In the genomic region with DNA sequence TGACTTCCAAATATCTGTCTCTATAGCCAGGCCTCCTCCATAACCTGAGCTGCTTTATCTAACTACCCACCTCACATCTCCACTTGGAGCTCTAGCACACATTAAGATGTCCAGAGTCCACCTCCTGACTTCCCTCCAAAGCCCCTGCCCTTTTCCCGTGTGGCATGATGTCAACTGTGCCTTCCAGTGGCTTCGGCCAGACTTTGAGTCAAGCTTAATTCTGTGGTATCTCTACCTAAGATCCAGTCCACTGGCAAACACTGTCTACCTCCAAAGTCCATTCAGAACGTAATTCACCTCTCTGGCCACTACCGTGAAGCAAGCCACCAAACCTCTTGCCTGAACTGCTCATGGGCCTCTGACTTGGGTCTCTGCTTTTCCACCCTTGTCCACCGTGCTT, we compare ENCODE assay signal across 26 mouse cellular contexts. TPM values are rescaled to one million over a fixed set of nuclear protein-coding genes. Genes with fewer than 3 reads are reported as not detected.
DNase-seq lines count a peak whose midpoint lies in the region; ATAC-seq and TF ChIP-seq lines count a peak whose summit lies in the region.
"Had no signal": no experiment of that assay in that cellular context is flagged by ENCODE, and none has a peak within 500 bp of the region (broad histone marks: within the 10 kb centered on the region; RNA-seq: fewer than 3 reads in every experiment).

No protein-coding gene starts in this region.

- no peak overlapping the region for H3K9ac ChIP-seq in heart, postnatal 0 days (replicated peaks; ENCODE audit: low read depth, low read length)
- no peak overlapping the region for H3K9ac ChIP-seq in liver, embryonic 15.5 days
- H3K9ac ChIP-seq: heart, embryonic 15.5 days; hindbrain, embryonic 13.5 days; limb, embryonic 12.5 days had no signal

- no peak for ATAC-seq in heart, postnatal 0 days (ENCODE audit: insufficient read depth, low read depth)
- no peak for ATAC-seq in liver, embryonic 15.5 days (ENCODE audit: insufficient read depth)
- ATAC-seq: CD4-positive, CD25-positive, alpha-beta regulatory T cell, adult 4 months; forebrain, embryonic 14.5 days; intestine, embryonic 16.5 days; lung, postnatal 0 days had no signal

- peaks cover 14% of the 10 kb centered on the region for H3K4me1 ChIP-seq in heart, postnatal 0 days (ENCODE audit: control insufficient read depth, insufficient read depth)
- H3K4me1 ChIP-seq in liver, embryonic 15.5 days (replicated peaks) = peaks cover 44% of the 10 kb centered on the region

- no peak for DNase-seq in heart, postnatal 0 days (ENCODE audit: low spot score)
- DNase-seq in heart, postnatal 10 days = no peak
- peak; percentile 75 for DNase-seq in kidney, adult 9 months
- no peak for DNase-seq in kidney, postnatal 10 days
- peak; percentile 24 to 61 for DNase-seq in kidney, postnatal 25 days
- DNase-seq in lung, postnatal 36 days = no peak
- DNase-seq in T-cell, adult 2 months (ENCODE audit: low spot score) = no peak
- DNase-seq: adrenal gland, adult 8-10 months; cerebellum, adult 8-10 months; cerebellum, postnatal 25 days; heart, postnatal 4 days; lung, adult 18-20 months; midbrain, embryonic 14.5 days; thymus, adult 2 months; thymus, postnatal 4 days had no signal

- no peak overlapping the region for H3K4me3 ChIP-seq in heart, postnatal 0 days (ENCODE audit: low read depth, low read length)
- no peak overlapping the region for H3K4me3 ChIP-seq in liver, embryonic 15.5 days (replicated peaks)
- H3K4me3 ChIP-seq: heart, embryonic 15.5 days; hindbrain, embryonic 13.5 days; left cerebral cortex, adult 2 months; limb, embryonic 12.5 days had no signal

- intact Hi-C loops in heart, postnatal 10 days (cut with DNase I) = no loop called here

- no peaks in the 10 kb centered on the region for H3K36me3 ChIP-seq in heart, postnatal 0 days (replicated peaks; ENCODE audit: control insufficient read depth, insufficient read depth, low read length)
- H3K36me3 ChIP-seq in liver, embryonic 15.5 days (replicated peaks) = 0 out of 2 replicates have a peak, but pooled peaks cover 3% of the 10 kb centered on the region
- H3K36me3 ChIP-seq: hindbrain, embryonic 13.5 days; limb, embryonic 12.5 days had no signal

- peak overlapping the region; percentile 21; the same call in 1 of the 2 replicates for H3K4me2 ChIP-seq in heart, postnatal 0 days (ENCODE audit: low read depth, low read length)
- H3K4me2 ChIP-seq in liver, embryonic 15.5 days = peak overlapping the region; percentile 87
- H3K4me2 ChIP-seq: heart, embryonic 15.5 days; hindbrain, embryonic 13.5 days; limb, embryonic 12.5 days had no signal

- TF ChIP-seq EP300 in heart, postnatal 0 days (IDR thresholded peaks at IDR 0.05; ENCODE audit: low read depth) = no peak

- no peak for TF ChIP-seq CTCF in heart, postnatal 0 days (IDR thresholded peaks at IDR 0.05; ENCODE audit: low read depth)

- H3K27ac ChIP-seq in heart, postnatal 0 days (ENCODE audit: low read depth) = no peak overlapping the region
- no peak overlapping the region for H3K27ac ChIP-seq in liver, embryonic 15.5 days (replicated peaks)
- H3K27ac ChIP-seq: heart, embryonic 15.5 days; hindbrain, embryonic 13.5 days; left cerebral cortex, adult 2 months; limb, embryonic 12.5 days; macrophage had no signal

- H3K9me3 ChIP-seq in heart, postnatal 0 days (replicated peaks; ENCODE audit: control insufficient read depth, low read length) = no peaks in the 10 kb centered on the region
- H3K9me3 ChIP-seq in liver, embryonic 15.5 days (replicated peaks) = no peaks in the 10 kb centered on the region
- H3K9me3 ChIP-seq: heart, embryonic 15.5 days; hindbrain, embryonic 13.5 days; limb, embryonic 12.5 days had no signal

- H3K27me3 ChIP-seq in heart, postnatal 0 days (ENCODE audit: control insufficient read depth, insufficient read depth, low read length) = no peaks in the 10 kb centered on the region
- no peaks in the 10 kb centered on the region for H3K27me3 ChIP-seq in liver, embryonic 15.5 days
- H3K27me3 ChIP-seq: heart, embryonic 15.5 days; hindbrain, embryonic 13.5 days; limb, embryonic 12.5 days had no signal

- WGBS in heart, postnatal 0 days = 72% methylated on average over 5 of the region's 5 CpGs
- 69% methylated on average over 5 of the region's 5 CpGs for WGBS in liver, embryonic 15.5 days (ENCODE audit: insufficient replicate concordance)

RNA-seq across cellular contexts. Expression of a gene that starts 2.6 kb away (rescaled TPM):
- total RNA-seq in heart, postnatal 0 days (2014; rRNA removed; ENCODE audit: low replicate concordance) = 25.6 and 32.4 TPM in 2 replicates
- polyA plus RNA-seq in heart, postnatal 0 days (2015; fragmentation: Nextera tagmentation; extraction: Ambion mirVana) = 18.9 and 19.6 TPM in 2 replicates
- 10 to 100 TPM; 22.7 TPM for total RNA-seq in heart, postnatal 10 days (2021)
- 11.6 and 12.6 TPM in 2 replicates for polyA plus RNA-seq in liver, embryonic 15.5 days (2015; fragmentation: Nextera tagmentation; extraction: Ambion mirVana)

RNA-seq across cellular contexts. Expression of a gene that starts 6.5 kb away (rescaled TPM):
- total RNA-seq in heart, postnatal 0 days (2014; rRNA removed; ENCODE audit: low replicate concordance) = 31.2 and 52.2 TPM in 2 replicates
- polyA plus RNA-seq in heart, postnatal 0 days (2015; fragmentation: Nextera tagmentation; extraction: Ambion mirVana) = 17.3 and 20.5 TPM in 2 replicates
- 10 to 100 TPM; 57.5 to 59.4 TPM for total RNA-seq in heart, postnatal 10 days (2021)
- polyA plus RNA-seq in liver, embryonic 15.5 days (2015; fragmentation: Nextera tagmentation; extraction: Ambion mirVana) = 8.7 and 10.3 TPM in 2 replicates

RNA-seq across cellular contexts. Expression of a gene that starts 58.3 kb away (rescaled TPM):
- total RNA-seq in heart, postnatal 0 days (2014; rRNA removed; ENCODE audit: low replicate concordance) = 2.9 and 4.9 TPM in 2 replicates
- polyA plus RNA-seq in heart, postnatal 0 days (2015; fragmentation: Nextera tagmentation; extraction: Ambion mirVana) = 8.9 and 9.1 TPM in 2 replicates
- total RNA-seq in heart, postnatal 10 days (2021) = 1 to 10 TPM; 3.3 to 4.8 TPM
- 0.45 and 0.58 TPM in 2 replicates for polyA plus RNA-seq in liver, embryonic 15.5 days (2015; fragmentation: Nextera tagmentation; extraction: Ambion mirVana)
- total RNA-seq: monocyte, adult 5-6 weeks had no signal

Comparison
In these comparisons a context has a peak if more than half of its experiments do, and no peak if none do; other contexts are left out.
1. DNase-seq: peak in kidney, adult 9 months (single experiment) and kidney, postnatal 25 days (2 of 2); none in heart, postnatal 0 days (single experiment), heart, postnatal 10 days (0 of 2), kidney, postnatal 10 days (single experiment), lung, postnatal 36 days (single experiment) and T-cell, adult 2 months (single experiment).